Mouse (Mus musculus) frontal cortex, postnatal 36 days (tissue): ENCODE data around the gene Pgm2l1.
A peak's percentile ranks its signal among the peaks of the same experiment; 100 is the strongest.

Experiments
- DNase-seq, 2 experiments: peaks; one replicate each; pipeline ENCODE4 v3.0.0; 2022; ENCODE audit warnings: low spot score in 2 of 2

Gene Pgm2l1

DNA sequence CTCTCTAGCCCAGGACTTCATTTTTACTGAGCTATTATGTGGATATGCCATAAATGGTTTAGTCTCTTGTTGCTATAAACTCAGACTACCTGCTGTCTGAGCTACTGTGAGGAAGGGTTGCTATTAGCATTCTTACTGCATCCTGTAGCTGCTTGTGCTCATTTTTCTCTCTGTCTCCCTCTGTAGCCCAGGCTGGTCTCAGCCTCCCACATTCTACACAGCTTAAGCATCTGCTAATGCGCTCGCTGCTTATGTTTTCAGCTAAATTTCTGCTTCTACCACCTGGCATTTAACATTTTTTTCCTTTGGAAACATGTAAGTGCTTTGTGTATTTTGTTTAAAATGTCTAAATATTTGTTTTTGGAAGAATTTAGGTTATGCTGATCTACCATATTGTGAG, 68.6 kb downstream of the Pgm2l1 start:
- DNase-seq = no peak

- DNase-seq = no peak
These were observed 69.5 kb downstream of the Pgm2l1 start for GRCm38 (mm10) chr7:100296699-100297098.

DNA sequence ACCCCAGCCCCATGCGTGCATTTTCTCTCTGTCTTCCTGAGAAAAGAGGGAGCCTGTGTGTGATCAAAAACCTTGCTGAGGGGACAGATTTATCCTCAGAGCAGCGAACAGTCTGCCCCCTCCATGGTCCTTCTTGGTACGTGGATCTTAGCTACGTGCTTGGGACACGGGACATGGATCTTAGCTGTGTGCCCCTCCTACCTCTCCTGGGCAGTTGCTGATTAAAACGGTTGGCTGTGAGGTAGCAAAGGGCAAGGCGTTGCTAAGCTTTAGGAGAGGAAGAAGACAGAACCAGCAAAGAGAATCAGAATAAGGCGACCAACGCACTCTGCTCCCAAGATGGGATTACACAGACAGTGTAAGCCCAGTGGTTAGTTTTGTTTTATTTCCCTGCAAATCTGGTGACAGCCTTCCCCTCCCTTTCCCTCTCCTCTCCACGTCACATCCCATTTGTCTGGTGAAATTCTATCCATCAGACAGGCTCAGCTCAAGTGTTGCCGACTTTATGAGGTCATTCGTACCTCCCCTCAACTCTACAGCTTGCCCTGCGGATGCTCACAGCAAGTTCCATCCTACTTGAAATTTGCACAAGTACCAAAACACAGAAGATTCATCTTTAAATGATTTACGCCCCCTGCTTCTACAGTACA, 71.8 kb downstream of the Pgm2l1 start:
- no peak for DNase-seq

DNA sequence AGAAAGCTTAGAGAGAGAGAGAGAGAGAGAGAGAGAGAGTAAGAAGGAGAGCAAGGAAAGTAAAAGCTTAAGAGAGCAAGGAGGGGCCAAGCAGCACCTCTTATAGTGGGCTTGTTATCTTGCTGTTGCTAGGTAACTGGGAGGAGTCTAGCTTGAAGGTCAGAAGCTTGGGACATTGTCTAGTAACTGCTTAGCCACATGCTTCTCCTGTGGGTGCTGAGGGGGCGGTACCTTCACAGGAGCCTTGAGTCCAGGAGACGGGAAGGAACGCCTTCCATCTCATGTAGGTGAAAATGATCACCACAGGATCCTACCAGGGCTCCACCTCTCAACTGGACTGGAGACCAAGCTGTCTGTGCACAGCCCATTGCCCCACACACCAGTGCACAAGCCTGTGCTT, 74.2 kb downstream of the Pgm2l1 start:
- DNase-seq = no peak

GRCm38 (mm10) chr7:100302316-100302715, 75.1 kb downstream of the Pgm2l1 start:
- peak; percentile 68 to 70 for DNase-seq

GRCm38 (mm10) chr7:100305894-100306293, 78.7 kb downstream of the Pgm2l1 start:
- no peak for DNase-seq

GRCm38 (mm10) chr7:100307872-100308653, 80.9 kb downstream of the Pgm2l1 start:
- DNase-seq = peak in 1 of 2 experiments; percentile 73

DNA sequence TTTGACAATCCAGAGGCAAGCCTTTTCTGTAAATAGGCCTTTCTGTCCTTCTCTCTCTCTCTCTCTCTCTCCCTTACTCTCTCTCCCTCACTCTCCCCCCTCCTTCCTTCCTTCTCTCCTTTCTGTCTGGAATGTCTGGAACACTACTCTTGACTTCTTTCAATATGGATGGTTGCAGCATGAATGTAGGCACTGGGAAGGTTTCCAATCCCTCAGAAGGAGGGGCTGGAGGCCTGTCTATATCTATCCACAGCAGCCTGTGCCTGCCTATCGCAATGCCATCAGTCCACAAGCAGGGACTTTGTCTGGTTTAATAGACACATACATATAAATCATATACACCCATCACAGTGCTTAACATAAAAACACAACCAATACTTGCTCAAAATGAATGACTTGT, 82.0 kb downstream of the Pgm2l1 start:
- DNase-seq = no peak

- DNase-seq = no peak
These were observed 82.5 kb downstream of the Pgm2l1 start for GRCm38 (mm10) chr7:100309679-100310078.

DNA sequence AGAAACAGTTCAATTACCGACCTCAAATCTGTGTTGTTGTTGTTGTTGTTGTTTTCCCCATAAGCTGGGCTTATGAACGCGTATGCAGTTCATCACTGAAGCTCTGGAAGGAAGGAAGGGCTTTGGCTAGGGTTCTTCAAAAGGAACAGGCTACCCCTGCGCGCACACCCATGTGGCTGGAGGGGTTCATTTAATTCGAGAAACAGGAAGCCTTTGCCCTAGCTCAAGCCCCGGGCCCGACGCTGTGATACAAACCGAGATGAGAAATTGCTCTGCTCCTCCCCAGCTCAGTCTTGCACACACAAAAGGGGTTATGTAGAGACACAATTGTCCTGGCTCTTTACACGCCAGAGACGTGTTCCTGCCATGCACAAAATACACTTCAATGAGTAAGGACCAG, 83.1 kb downstream of the Pgm2l1 start:
- DNase-seq = no peak

DNA sequence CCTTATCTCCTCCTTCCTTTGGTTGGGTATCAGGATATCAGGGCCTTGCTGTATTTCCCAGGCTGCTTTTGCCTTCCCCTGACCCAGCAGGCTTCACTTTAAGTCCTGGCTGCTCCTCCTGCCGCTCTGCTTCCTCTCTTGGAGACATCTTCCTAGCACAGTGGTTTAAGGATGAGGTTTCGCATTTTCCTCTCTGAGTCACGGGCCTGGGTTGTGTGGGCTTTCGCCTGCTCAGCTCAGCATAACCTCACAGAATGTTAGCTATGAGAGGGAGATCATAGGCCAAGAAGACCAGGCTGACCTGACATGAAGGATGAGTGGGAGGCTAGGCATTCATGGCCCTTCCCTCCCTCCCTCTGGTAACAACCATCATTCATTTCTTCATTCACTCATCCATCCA, 85.5 kb downstream of the Pgm2l1 start:
- no peak for DNase-seq

- no peak for DNase-seq
These were observed 89.7 kb downstream of the Pgm2l1 start for GRCm38 (mm10) chr7:100316924-100317323.

- DNase-seq = no peak
These were observed 90.3 kb downstream of the Pgm2l1 start for GRCm38 (mm10) chr7:100317534-100317933.

- no peak for DNase-seq
These were observed 96.5 kb downstream of the Pgm2l1 start for GRCm38 (mm10) chr7:100323721-100324120.

DNA sequence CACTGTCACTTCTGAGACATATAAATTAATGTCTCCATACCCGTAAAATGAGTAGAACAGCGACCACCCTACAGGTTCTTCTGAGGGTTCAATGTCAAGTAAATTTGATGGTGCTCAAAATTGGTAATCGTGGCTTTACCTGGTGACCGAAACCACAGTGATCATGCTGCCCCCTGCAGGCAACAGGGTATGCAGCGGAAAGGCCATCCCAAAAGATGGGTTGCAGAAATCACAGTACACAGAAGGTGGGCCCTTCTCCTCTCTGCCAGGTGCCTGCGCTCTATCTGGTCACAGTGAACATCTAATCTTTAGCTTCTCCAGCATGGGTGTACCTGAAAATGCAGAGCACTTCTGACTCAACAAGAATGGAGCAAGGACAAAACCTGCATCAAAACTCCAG, 98.3 kb downstream of the Pgm2l1 start:
- peak; percentile 52 to 53 for DNase-seq

- DNase-seq = no peak
These were observed 100.3 kb downstream of the Pgm2l1 start for GRCm38 (mm10) chr7:100327514-100327913.
